Mouse (Mus musculus) G1E-ER4 (cell line): Measurements from ENCODE around the gene Zfyve21. TPM values are rescaled to one million over a fixed set of nuclear protein-coding genes. Genes with fewer than 3 reads are reported as not detected.

ENCODE experiments used
- GATA1 ChIP-seq: IDR thresholded peaks from one replicate; pipeline ENCODE4 v1.8.0; 2012; ENCODE audit warnings: low read length, inconsistent platforms
- polyA plus RNA-seq: library from polyadenylated mRNA; stranded (reverse); fragments of >175 nt; gene quantifications from 2 replicates; pipeline ENCODE4 v1.2.3, GENCODE M21; 2012

The Zfyve21 gene
- polyA plus RNA-seq, 1 experiment = 11.8 TPM

DNA sequence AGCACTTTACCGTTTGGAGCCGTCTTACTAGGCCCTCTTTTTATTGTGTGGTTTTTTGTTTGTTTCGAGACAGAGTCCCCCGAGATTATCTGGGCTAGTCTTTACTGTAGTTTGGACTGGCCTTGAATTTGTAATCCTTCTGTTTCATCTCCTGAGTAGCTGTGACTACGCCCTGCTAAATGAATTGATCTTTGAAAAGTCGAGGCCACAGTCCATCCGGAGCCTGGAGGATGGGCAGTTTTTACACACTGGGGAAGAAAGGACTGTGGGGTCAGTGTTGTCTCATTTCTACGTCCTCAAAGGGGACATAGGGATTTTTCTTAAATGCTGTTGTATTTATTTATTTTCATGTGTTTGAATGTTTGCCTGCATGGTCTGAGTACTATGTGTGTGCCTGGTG lies 4.0 kb downstream of the Zfyve21 start:
- no peak for TF ChIP-seq GATA1

DNA sequence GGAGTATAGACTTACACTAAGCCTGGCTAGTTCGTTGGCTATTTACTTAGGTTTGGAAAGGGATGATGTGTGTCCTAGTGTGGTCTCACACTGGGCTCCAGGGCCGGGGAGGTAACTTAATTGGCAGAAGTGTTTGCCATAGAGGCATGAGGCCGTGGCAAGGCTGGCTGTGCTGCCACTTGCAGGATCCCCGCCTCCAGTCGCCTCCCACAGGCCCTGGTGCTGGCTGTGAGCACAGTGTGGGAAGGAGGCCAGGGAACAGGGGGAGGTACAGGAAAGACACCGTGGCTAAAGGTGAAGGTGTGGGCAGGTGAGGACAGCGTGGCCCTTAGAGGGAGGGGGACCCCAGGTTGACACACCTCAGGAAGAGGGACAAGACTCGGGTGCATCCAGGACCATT lies 6.0 kb downstream of the Zfyve21 start:
- TF ChIP-seq GATA1 = no peak

DNA sequence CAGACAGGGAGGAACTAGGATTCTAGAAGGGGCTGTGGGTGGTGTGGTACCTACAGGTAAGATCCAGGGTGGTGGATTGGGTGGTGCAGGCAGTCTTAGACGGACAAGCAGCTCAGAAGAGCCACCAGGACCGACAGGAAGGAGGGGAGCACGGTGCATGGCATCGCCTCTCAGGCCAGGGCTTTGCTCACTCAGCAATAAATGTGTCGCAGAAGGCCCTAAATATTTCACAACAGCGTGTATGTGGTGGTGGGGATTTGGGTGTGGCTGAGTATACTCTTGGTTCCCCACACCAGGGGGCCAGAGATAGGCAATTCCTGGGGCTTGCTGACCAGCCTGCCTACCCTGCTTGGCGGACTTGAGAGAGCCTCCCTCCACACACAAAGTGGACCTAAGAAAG lies 6.7 kb downstream of the Zfyve21 start:
- no peak for TF ChIP-seq GATA1

DNA sequence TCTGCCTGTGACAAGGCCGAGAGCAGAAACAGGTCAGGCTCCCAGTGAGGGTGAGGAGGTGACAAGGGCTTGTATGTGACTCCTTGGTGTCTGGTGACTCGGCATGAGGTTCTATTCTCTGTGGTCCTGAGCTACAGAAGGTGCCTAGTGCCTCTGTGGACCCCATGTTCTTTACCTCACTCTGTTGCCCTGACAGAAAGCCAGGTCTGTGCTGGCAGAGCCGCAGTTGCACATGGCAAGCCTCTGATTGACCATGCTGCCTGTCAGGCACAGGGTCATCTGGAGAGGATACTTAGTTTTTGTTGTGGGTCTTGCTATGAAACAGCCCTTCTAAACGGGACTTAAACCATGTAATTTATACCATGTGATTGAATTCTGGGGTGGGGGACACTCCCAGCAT lies 8.0 kb downstream of the Zfyve21 start:
- TF ChIP-seq GATA1 = no peak

DNA sequence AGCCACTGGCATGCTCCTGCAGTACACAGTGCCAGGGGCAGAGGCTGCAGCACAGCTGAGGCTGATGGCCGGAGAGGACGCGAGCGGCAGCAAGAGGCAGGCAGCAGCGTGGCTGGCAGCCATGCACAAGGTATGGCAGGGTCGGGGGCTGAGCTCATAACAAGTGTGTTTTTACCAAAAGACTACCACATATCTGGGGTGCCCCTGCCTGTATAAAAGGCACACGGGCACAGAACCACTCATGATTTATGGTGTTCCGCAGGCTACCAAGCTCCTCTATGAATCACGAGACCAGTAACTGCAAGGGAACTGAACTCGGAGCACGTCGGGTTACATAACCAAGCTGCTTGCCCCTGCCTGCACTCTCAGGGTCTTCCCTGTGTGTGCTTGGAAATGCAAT lies 13.6 kb downstream of the Zfyve21 start:
- no peak for TF ChIP-seq GATA1

DNA sequence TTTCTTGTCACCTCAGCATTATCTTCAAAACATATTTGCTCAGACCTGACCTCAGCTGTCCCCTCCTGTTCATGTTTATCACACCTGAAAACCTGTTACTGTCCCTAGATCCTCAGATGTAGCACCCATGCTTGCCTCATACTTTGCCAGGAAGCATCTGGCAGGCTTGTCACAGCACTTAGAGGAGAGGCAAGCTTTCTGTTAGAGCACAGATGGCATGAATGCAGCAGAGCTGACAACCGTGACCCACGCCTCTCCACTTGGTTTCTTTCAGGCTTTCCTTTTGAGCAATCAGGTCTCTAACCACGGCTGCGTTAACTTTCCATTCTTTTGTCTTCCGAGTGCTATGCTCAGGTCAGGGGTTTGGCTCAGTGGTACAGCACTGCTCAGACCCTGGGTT lies 15.5 kb downstream of the Zfyve21 start:
- TF ChIP-seq GATA1 = no peak

DNA sequence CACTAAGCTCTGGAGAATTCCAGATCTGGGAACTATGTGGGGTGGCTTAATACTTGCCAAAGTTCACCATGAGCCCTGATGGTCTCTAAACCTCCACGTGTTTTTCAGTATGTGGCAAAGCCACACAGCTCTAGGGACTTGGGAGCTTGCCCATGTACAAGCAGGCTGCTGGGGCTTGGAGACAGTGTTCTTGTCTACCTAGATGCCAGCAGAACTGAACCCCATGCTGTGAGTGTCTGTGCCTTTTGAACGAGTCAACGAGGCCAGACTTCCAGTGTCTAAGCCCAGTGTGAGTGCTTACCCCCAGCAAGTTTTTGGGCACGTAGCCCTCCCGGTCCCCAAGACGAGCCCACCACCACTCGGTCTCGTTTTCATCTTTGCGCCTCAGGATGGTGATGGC lies 16.0 kb downstream of the Zfyve21 start:
- no peak for TF ChIP-seq GATA1

DNA sequence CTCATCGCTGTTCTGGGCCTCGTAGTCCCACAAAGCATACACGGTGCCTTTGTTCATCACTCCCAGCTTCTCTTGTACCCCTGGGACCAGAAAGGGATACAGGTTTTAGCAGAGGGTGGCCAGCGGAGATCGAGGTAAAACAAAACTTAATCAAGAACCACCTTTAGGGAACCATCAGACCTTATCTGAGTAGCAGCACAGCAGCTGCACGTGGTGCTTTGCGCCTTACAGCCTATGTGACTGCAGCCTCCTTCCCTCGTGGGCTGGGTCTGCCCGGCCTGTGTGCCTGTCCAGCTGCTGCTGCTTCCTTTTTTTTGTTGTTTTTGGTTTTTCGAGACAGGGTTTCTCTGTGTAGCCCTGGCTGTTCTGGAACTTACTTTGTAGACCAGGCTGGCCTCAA lies 16.4 kb downstream of the Zfyve21 start:
- no peak for TF ChIP-seq GATA1

DNA sequence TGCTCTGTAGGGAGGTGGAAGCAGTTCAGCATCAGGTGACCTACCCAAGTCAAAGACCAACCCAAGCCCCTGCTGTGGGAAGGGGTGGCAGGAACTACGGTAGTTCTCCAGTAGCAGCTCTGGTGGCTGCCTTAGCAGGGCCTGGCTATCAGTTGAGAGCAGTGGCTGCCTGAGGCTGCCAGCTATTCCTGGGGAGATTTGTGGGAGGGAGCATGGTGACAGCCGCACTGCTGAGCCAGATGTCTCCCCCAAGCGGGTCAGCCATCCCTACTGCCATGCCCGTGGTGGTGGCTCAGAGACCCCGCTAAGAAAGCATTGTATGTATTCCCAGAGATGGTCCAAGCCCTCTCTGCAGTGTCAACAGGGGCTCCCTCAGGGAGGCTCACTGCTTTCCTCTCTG lies 18.7 kb downstream of the Zfyve21 start:
- no peak for TF ChIP-seq GATA1

DNA sequence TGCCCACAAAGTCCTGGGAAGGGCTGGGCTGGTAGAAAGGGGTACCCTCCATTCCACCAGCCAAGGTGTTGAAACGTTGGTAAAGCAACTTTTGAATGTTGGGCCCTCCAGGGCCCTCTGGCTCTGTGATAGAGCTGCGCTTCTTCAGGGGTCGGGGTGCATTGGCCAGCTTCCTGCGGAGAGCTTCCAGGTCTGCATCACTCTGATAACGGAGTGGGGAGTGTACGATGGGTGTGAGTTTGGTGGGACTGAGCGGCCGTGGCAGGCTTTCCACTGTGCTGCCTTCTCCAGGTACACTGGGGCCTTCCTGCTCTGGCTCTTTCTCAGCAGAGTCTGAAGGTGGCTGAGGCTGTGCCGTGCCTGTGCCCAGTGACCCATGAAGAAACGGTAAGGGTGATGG lies 19.5 kb downstream of the Zfyve21 start:
- TF ChIP-seq GATA1 = no peak

DNA sequence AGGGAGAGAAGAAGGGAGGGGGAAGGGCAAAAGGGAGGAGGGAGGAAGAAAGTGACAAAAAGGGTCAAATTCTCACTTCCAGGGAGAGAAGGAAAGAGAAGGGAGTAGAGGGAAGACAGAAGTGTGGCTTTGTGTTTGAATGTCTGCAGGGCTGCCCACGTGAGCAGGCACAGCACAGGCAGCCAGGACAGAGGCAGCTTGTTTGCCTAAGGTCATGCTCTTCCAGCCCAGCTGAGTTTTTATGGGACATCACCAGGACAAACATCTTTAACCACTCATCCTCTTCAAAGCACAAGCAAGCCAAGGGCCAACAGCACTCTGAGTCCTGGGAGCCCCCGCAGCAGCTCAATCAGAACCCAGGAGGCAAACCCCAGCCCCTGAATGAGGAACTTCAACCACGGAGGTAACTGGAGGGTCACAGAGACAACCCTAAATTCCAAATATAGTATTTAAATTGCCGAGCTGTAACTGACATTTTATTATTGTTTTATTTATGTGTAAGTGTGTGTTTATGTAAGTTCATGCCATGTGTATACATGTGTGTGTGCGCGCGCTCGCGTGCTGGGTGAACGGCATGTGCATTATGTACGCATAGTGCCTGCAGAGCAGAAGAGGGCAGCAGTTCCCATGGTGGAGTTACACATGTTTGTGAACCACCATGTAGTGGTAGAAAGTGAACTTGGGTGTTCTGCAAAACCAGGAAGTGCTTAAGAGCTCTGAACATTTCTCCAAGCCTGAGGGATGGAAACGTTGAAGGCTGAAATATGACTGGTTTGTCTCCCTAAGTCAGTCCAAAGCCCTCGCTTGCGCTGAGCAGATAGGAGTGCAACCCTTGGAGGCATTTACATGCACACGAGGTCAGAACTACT lies 28.8 kb downstream of the Zfyve21 start:
- no peak for TF ChIP-seq GATA1

DNA sequence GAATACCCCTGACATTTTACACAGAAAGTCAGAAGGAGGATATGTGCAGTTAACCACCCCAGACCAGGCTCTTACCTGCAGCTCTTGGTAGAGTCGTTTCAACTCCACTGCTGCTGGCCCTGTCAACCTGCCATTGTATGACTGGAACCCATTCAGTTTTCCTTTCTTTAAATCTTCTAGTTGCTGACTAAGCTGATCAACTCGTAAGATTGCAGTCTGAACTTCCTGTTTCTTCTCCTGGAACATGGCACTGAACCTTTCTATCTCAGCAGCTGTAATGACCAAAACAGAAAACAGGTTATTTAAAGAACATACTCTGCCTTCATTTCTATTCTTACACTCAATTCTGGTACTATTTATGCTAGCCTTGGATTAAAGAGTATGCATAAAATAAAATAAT lies 29.5 kb downstream of the Zfyve21 start:
- no peak for TF ChIP-seq GATA1

DNA sequence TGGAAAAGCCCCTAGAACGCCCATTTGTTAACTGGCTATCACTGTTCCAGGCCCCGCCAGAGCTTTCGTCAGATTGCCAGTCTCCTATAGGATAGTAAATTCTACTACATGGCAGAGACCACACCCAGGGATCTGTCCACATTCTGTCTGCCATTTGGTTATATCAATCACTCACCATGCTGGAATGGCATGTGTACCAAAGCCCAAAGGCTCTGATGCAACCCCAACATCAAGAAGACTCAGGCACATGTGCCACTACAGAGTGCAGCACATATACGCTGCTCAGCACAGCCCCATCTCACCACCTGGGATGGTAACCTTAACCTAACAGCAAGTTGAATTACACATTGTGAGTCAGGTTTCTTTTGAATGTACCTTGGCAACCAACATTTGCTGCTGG lies 32.0 kb downstream of the Zfyve21 start:
- no peak for TF ChIP-seq GATA1

DNA sequence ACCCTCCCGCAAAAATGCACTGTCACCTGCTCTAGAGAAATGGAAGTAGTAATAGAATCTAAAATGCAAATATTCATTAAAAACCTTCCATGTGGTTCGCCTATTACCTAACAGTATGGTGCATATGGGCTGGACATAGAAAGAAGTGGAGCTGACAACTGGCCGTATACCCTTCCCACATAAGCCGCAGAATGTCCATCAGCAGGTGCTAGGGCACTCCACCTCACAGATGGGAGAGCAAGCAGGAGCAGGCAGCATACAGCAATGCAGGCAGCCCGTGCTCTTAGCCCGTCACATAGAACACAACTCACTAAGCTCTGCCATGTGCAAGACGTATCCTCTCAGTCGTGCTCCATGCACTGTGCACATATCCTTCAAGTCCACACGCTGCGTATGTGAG lies 32.8 kb downstream of the Zfyve21 start:
- no peak for TF ChIP-seq GATA1

DNA sequence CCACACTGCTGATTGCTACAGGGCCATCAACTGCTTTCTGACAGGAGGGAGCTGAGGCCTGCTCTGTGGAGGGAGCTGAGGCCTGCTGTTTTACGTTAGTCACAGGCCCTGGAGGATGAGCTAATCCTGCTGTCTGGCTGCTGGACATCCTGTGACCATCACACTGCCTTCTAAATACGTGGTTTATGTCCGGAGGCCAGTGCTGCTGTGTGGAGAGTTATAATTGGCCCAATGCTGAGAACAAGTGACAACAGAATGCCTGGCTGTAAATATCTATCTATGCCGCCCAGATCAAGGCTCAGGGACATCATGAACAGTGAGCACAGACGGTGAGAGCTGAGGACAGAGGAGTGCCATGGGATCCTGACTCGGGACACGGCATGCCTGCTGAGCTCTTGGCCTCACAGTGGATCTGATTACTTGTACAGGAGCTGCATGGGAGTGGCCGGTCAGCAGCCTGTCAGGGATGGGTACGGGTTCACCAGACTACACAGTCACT lies 34.4 kb downstream of the Zfyve21 start:
- no peak for TF ChIP-seq GATA1

DNA sequence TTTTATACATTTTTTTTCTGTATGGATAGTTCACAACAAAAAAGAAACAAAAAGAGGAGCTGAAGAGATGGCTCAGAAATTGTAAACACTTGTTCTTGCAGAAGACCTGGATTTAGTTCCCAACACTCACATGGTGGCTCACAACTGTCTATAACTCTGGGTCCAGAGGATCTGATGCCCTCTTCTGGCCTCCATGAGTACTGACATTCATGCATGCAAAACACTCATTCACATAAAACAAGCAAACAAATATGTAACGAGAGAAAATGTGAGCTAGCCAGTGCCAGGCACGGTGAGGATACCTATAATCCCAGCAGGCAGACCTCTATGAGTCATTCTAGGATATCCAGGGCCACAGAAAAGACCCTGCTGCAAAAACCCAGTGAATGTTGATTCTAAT lies 37.3 kb downstream of the Zfyve21 start:
- TF ChIP-seq GATA1 = no peak

DNA sequence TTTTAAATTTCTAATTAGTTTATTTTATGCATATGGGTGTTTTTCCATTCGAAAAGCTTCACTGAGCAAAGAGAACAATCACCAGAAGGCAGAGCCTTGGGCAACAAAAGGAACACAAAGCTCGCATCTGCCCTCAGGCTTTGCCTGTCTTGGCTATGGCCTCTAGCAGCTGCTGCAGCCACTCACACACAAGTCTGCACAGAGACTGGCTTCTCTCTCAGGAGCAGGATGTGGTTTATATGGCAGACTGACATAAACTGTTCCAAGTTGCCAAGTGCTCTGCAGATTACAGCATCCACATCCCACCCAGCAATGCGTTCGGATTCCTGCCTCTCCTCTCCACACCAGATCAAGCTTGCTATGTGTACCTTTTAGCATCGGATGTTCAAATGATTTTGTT lies 37.8 kb downstream of the Zfyve21 start:
- TF ChIP-seq GATA1 = no peak
